Mouse (Mus musculus) olfactory bulb, adult 2 months (tissue): ENCODE results near the gene Ddx25.

Source experiments
- CTCF ChIP-seq: fragments of 200-500 bp; IDR thresholded peaks from 2 replicates; pipeline ENCODE4 v1.5.1; 2012; ENCODE audit warnings: low read depth, mild to moderate bottlenecking, low read length, moderate library complexity; ENCODE audit not compliant: insufficient read depth
- POLR2A ChIP-seq: fragments of 200-500 bp; IDR thresholded peaks from 2 replicates; pipeline ENCODE4 v1.6.1; 2012; ENCODE audit warnings: mild to moderate bottlenecking, low read depth, low read length, moderate library complexity; ENCODE audit not compliant: insufficient read depth

- TF ChIP-seq CTCF (no peak), POLR2A (no peak)
Observed at GRCm38 (mm10) chr9:35522241-35522640, 36.1 kb downstream of the Ddx25 start.
